Comparison of ENCODE assay signal across 9 mouse cellular contexts in the genomic region with DNA sequence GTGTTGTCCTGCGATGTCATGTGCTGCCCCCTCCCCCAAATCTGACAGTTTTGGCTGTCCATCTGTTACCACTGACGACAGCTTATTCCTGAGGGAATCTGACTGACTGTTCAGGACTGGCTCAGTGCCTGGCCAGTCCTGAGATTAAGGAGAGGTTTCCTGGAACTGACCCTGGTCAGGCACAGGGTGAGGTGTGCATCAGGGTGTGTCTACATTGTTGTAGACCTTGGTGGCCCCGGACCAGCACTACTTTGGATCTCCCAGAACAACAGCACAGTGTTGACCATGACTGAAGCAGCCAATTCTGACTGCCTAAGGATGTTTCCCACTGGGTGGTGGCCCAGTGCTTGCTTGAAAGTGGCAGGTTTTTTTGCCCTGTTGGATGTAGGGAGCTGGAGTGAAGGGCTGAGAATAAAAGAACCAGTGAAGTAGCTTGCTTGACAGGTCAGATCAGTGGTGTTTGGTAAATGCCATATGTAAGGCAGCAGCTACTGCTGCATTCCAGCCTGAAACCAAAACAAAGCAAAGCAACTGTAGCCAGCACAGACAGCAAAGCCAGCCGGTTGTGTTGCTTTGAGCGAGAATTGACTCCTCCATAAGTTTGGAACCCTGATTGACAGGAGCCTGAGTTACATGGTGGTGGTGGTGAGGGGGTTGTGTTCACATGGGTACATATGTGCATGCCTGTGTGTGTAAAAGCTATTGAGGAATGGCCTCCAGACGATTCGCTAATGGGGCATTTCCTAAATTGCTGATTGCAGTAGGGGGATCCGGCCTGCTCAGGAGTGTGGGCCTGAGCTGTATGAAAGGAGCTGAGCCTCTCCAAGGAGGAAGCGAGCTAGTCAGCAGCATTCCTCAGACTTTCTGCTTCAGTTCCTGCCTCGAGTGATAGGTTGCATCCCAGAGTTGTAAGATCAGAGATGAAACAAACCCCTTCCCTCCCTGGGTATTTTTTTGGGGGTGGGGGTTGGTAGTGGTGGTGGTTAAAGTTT. TPM values are rescaled to one million over a fixed set of nuclear protein-coding genes. Genes with fewer than 3 reads are reported as not detected.
A peak's percentile ranks its signal among the peaks of the same experiment; 100 is the strongest.
DNase-seq lines count a peak whose midpoint lies in the region; ATAC-seq and TF ChIP-seq lines count a peak whose summit lies in the region.
"Had no signal": no experiment of that assay in that cellular context is flagged by ENCODE, and none has a peak within 500 bp of the region (broad histone marks: within the 10 kb centered on the region; RNA-seq: fewer than 3 reads in every experiment).

No protein-coding gene starts in this region.

- no peak for TF ChIP-seq CTCF in forebrain, postnatal 0 days (IDR thresholded peaks at IDR 0.05; ENCODE audit: low read depth)
- TF ChIP-seq CTCF in hindbrain, postnatal 0 days (IDR thresholded peaks at IDR 0.05; ENCODE audit: low read depth): no peak

- WGBS in forebrain, postnatal 0 days: 49% methylated on average over 10 of the region's 10 CpGs
- 41% methylated on average over 10 of the region's 10 CpGs for WGBS in hindbrain, postnatal 0 days
- 67% methylated on average over 10 of the region's 10 CpGs for WGBS in midbrain, embryonic 12.5 days

- no peak for DNase-seq in cerebellum, adult 8-10 months
- no peak for DNase-seq in forebrain, postnatal 0 days
- peak; percentile 72 for DNase-seq in hindbrain, postnatal 0 days (ENCODE audit: low spot score)
- no peak for DNase-seq in testis, postnatal 10 days (ENCODE audit: low spot score)
- no peak for DNase-seq in T-cell, adult 2 months (ENCODE audit: low spot score)
- DNase-seq in liver: no peak
- DNase-seq: liver, embryonic 13.5 days had no signal

- no peaks in the 10 kb centered on the region for H3K27me3 ChIP-seq in forebrain, postnatal 0 days (ENCODE audit: insufficient read depth, low read length)
- H3K27me3 ChIP-seq in hindbrain, postnatal 0 days (ENCODE audit: insufficient read depth, low read length): no peaks in the 10 kb centered on the region
- no peaks in the 10 kb centered on the region for H3K27me3 ChIP-seq in midbrain, embryonic 12.5 days
- H3K27me3 ChIP-seq: liver, embryonic 13.5 days had no signal

- H3K4me1 ChIP-seq in forebrain, postnatal 0 days (ENCODE audit: insufficient read depth): 0 out of 2 replicates have a peak, but pooled peaks cover 11% of the 10 kb centered on the region
- H3K4me1 ChIP-seq in hindbrain, postnatal 0 days (ENCODE audit: insufficient read depth, low read length): peaks cover 7% of the 10 kb centered on the region; the same call in 1 of the 2 replicates
- H3K4me1 ChIP-seq in midbrain, embryonic 12.5 days: peaks cover 14% of the 10 kb centered on the region
- H3K4me1 ChIP-seq: liver, embryonic 13.5 days had no signal

- no peak overlapping the region for H3K4me3 ChIP-seq in forebrain, postnatal 0 days (ENCODE audit: low read depth, low read length)
- no peak overlapping the region for H3K4me3 ChIP-seq in hindbrain, postnatal 0 days (ENCODE audit: low read length)
- no peak overlapping the region for H3K4me3 ChIP-seq in midbrain, embryonic 12.5 days
- H3K4me3 ChIP-seq: liver, embryonic 13.5 days had no signal

- H3K9me3 ChIP-seq in forebrain, postnatal 0 days (ENCODE audit: low read length): no peaks in the 10 kb centered on the region
- no peaks in the 10 kb centered on the region for H3K9me3 ChIP-seq in hindbrain, postnatal 0 days (ENCODE audit: low read length)
- H3K9me3 ChIP-seq in midbrain, embryonic 12.5 days: no peaks in the 10 kb centered on the region
- H3K9me3 ChIP-seq: liver, embryonic 13.5 days had no signal

- peak; percentile 62 for ATAC-seq in cerebellum, adult (ENCODE audit: insufficient number of reproducible peaks, low FRiP score, low TSS enrichment)
- peak; percentile 67 for ATAC-seq in forebrain, postnatal 0 days
- ATAC-seq in hindbrain, postnatal 0 days: peak; percentile 78
- ATAC-seq in midbrain, embryonic 12.5 days (ENCODE audit: low FRiP score, low read depth): peak; percentile 50; the same call in 1 of the 2 replicates

- no peak overlapping the region for H3K4me2 ChIP-seq in forebrain, postnatal 0 days (ENCODE audit: low read depth)
- H3K4me2 ChIP-seq in hindbrain, postnatal 0 days (ENCODE audit: low read depth, low read length): no peak overlapping the region
- no peak overlapping the region for H3K4me2 ChIP-seq in midbrain, embryonic 12.5 days (replicated peaks)
- H3K4me2 ChIP-seq: liver, embryonic 13.5 days had no signal

- no peaks in the 10 kb centered on the region for H3K36me3 ChIP-seq in forebrain, postnatal 0 days (ENCODE audit: insufficient read depth)
- no peaks in the 10 kb centered on the region for H3K36me3 ChIP-seq in hindbrain, postnatal 0 days (ENCODE audit: insufficient read depth, low read length)
- no peaks in the 10 kb centered on the region for H3K36me3 ChIP-seq in midbrain, embryonic 12.5 days
- H3K36me3 ChIP-seq: liver, embryonic 13.5 days had no signal

- H3K27ac ChIP-seq in forebrain, postnatal 0 days (ENCODE audit: low read depth, low read length): no peak overlapping the region
- peak overlapping the region; percentile 60 for H3K27ac ChIP-seq in hindbrain, postnatal 0 days
- H3K27ac ChIP-seq in midbrain, embryonic 12.5 days (replicated peaks): 0 out of 2 replicates have a peak overlapping the region, but pooled peaks have one; percentile 15
- H3K27ac ChIP-seq: liver, embryonic 13.5 days had no signal

- H3K9ac ChIP-seq in forebrain, postnatal 0 days: no peak overlapping the region
- no peak overlapping the region for H3K9ac ChIP-seq in hindbrain, postnatal 0 days (replicated peaks; ENCODE audit: low read length)
- H3K9ac ChIP-seq in midbrain, embryonic 12.5 days (replicated peaks): no peak overlapping the region
- H3K9ac ChIP-seq: liver, embryonic 13.5 days had no signal

RNA-seq across cellular contexts. Expression of a gene that starts 8.9 kb away (rescaled TPM):
- total RNA-seq in forebrain, postnatal 0 days (2014; rRNA removed): 9.0 and 9.2 TPM in 2 replicates
- 5.4 and 6.8 TPM in 2 replicates for polyA plus RNA-seq in forebrain, postnatal 0 days (2015; fragmentation: Nextera tagmentation; extraction: Ambion mirVana)
- 9.0 and 11.9 TPM in 2 replicates for total RNA-seq in hindbrain, postnatal 0 days (2014; rRNA removed)
- polyA plus RNA-seq in hindbrain, postnatal 0 days (2015; fragmentation: Nextera tagmentation; extraction: Ambion mirVana): 7.1 and 10.0 TPM in 2 replicates
- 6.6 and 10.9 TPM in 2 replicates for polyA plus RNA-seq in midbrain, embryonic 12.5 days (2016; fragmentation: Nextera tagmentation; extraction: Ambion mirVana)
